Mouse (Mus musculus): Measurements from ENCODE around the gene Pecr. TPM values are rescaled to one million over a fixed set of nuclear protein-coding genes. Genes with fewer than 3 reads are reported as not detected.
"Not testable (repeated sequence)": the region's sequence is repeated elsewhere in the genome, so short reads cannot be mapped to it uniquely, and the experiment has no call there.

Gene Pecr
- total RNA-seq, 2 experiments from 2014 or later = 11.7 to 12.1 TPM

DNA sequence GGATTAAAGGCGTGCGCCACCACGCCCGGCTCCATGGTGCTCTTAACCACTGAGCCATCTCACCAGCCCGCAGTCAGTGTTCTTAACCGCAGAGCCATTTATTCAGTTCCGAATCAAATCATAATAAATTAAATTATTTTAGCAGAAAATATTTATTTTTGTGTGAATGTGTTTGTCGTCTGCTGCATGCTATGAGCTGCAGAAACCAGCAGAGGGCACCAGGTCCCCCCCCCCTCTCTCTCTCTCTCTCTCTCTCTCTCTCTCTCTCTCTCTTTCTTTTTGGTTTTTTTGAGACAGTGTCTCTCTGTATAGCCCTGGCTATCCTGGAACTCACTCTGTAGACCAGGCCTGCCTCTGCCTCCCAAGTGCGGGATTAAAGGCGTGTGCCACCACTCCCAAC is 51.5 kb downstream of the Pecr start:
- not testable (repeated sequence) for DNase-seq

DNA sequence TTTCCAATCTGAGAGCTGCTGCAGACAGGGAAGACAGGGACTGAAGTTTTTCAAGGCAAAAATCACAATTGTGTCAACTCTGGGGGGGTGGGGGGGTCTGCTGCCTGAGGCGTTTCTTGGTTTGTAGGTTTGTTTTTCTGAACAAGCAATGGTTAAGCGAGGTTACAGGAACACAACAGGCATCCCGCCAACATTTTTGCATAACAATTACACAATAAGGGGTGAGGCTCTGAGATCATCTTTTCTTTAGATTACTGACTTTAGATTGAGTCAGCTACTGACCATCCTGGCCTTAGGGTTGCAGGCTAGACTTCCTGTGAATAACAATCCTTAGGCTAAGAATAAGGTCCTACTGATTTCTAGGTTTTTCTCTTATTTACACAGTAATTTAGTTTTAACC is 55.1 kb downstream of the Pecr start:
- peak; percentile 29 for DNase-seq

DNA sequence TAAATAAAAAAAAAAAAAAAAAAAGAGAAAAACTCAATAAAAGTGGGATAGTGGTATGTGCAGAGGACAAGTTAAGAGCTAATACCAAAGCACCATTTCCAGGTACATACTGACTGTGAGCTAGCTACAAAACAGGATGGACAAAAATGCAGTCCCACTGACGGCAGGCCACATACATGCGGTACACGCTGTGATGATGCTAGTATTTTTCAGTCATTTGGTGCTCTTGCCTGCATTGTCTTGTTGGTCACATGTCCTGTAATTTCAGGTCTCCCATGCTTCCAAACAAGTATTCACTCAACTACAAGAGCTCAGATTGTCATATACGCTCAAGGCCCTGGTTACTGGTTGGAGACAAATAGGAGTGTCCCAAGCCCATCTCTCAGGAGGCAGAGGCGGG is 56.6 kb downstream of the Pecr start:
- no peak for DNase-seq

DNA sequence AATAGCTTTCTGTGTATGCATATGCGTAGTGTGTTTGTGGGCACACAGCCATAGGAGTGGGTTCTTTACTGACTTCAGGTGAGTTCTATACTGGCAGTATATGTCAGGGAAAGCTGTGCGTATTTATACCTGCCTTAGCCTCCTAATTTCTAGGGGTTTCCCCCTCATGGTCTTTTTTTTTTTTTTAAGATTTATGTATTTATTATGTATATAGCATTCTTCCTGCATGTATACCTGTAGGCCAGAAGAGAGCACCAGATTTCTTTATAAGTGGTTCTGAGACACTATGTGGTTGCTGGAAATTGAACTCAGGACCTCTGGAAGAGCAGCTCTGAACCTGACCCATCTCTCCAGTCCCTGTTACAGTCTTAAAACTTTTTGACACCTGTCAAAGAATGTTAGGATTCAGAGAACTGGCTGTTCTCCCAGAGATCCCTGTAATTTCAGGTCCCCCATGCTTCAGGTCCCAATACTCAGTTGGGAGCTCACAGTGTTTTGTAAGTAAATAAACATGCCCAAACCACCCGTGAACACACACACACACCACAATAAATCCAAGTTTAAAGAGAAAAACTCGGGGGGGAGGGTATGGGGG is 57.1 kb downstream of the Pecr start:
- DNase-seq = no peak

- peak; percentile 46 for DNase-seq
Observed at GRCm38 (mm10) chr1:72226172-72226886, 57.8 kb downstream of the Pecr start.

DNA sequence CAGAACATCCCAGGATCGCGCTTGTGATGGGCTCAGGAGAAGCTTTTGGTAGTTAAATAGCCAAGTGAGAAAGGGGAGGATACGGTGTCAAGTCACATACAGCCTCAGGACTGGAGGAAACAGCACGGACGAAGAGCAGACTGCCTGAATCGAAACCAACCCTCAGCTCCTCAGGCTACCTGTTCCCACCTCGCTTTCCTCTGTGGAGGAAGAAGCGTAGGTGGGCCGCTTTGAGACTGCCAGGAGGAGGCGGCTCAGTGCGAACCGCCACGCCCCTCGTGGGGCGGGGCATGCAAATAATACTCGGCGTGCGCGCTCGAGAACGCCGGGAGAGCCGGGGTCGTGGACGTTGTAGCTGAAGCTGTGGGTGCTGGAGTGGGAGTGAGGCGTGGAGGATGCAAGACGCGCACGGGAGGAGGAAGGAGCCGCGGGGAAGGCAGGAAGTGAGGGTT is 58.4 kb downstream of the Pecr start:
- DNase-seq = peak; percentile 83

GRCm38 (mm10) chr1:72225054-72225718 is 58.9 kb downstream of the Pecr start:
- no peak for DNase-seq

- peak; percentile 26 for DNase-seq
Observed at GRCm38 (mm10) chr1:72220008-72220407, 64.1 kb downstream of the Pecr start.

DNA sequence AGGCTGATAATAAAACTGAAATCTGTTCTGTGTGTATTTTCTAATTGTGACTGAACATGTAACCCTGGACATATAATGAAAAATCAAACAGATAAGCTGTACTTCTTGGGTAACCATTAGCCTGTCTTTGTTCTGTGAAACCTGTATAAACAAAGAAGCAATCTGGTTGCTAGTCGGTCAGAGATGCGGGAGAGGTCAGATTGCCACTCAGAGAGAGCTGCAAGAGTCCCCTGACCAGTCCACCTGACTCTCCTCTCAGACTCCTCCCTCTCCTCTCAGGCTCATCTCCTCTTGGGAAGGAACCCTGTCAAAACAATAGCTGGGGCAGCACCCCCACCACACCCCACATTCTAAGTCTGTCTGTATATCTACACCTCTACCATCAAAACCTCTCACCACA is 65.0 kb downstream of the Pecr start:
- DNase-seq = no peak

- DNase-seq = no peak
Observed at GRCm38 (mm10) chr1:72218626-72219025, 65.5 kb downstream of the Pecr start.

DNA sequence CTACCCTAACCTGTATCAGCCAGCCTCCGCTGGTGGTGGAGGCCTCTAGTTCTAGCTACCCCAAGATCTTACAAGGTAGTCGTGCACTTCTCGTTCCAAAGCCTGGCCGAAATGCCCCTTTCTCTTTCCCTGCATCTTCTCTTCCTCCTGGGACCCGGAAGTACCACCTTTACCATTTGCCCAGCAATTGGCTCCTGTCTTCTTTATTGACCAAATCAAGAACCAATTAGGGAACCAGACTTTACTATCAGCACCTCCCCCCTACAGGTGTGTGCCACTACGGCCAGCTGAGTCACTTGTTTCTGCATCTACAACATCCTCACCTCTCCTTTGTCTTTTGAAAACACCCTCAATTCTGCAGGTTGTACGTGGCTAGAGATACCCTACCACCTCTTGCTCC is 67.4 kb downstream of the Pecr start:
- no peak for DNase-seq

DNA sequence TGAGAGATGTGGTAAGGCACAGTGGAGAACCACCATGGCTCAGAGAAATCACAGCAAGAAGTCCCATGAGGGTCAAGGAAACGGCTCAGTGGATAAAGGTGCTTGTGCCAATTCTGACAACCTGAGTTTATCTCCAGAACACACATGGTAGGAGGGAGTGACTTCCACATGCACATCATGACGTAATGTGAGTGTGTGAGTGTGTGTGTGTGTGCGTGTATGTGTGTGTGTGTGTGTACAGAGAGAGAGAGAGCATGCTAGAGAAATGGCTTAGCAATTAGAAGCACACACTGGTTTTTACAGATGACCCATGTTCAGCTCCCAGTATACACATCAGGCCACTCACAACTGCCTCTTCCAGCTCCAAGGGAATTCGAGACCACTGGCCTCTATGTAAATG is 68.9 kb downstream of the Pecr start:
- peak; percentile 31 for DNase-seq

- peak; percentile 72 for DNase-seq
Observed at GRCm38 (mm10) chr1:72214470-72214961, 69.6 kb downstream of the Pecr start.

DNA sequence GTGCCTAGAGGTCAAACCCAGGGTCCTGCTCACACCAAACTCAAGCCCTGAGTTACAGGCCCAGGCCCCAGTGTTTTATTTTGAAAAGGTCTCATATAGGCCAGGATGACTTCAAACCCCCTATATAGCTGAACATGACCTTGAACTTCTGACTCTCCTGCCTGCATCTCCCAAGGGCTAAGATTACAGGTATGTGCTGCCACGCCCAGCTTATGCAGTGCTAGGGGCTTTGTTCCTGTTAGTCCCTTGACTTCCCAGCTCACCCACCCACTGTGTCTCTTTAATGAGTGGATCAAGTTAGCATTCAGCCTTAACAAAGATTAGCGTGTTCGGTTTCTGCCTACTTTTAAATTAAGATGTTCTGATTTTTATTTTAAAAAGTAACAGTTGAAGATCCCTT is 70.2 kb downstream of the Pecr start:
- no peak for DNase-seq

- peak; percentile 78 for DNase-seq
Observed at GRCm38 (mm10) chr1:72211701-72212699, 72.1 kb downstream of the Pecr start, which contains the start of gene Mreg. Gene Mreg, minus strand, starts transcription at chr1:72212307.

DNA sequence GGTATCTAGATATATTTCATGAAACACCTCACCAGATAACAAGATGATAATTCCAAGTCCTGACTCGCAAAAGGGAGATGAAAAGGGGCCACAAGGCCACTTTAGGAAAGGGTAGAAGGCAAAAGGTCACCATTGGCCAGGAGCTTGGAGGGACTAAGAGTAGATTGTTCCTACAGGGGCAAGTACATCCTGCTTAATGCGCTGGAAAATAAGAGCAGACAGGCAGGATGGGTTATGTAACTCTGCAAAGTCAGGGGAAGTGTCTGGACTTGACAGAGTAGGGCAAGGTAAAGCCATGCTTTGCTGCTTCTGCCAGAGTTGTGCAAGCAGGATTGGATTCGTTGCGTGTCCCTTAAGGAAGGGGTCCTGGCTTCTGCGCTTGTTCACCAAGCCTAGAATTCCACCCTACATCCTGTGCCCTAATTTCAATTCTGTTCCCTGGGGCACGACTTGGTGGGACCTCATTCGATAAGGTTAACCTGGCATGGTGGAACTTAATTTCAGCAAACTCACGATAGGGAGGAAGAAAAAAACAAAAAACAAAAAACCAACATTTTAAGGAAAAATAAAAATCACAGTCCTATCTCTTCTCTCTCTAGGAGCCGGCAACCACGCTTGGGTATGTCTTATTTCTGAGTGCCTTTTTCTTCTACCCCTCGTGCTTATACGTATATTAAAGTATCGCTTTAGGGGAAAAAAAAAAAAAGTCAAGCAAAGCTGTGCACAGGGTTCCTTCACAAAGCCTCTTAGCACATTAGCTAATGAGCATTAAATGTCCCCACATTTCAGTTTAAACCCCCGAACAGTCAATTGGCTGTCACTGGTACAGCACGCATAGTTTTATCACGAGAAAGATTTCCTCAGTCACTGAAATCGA is 73.1 kb downstream of the Pecr start:
- no peak for DNase-seq

Other genes with a start within 250 kb of the Pecr start
- 10 to 100 TPM; 17.7 to 21.1 TPM for gene Mreg, start 72.0 kb downstream of the Pecr start, total RNA-seq (2021)
- under 1 TPM; 0.12 to 0.16 TPM for gene Tmem169, start 55 bp upstream of the Pecr start, total RNA-seq (2021)
- gene Xrcc5, start 23.1 kb upstream of the Pecr start, total RNA-seq (2021) = 10 to 100 TPM; 14.6 to 14.7 TPM

Measured in heart, postnatal 4 days (tissue).